ENCODE assay signal across 8 mouse cellular contexts in genomic region chr19:21036507-21037425, GRCm38 (mm10).
DNase-seq lines count a peak whose midpoint lies in the region; ATAC-seq and TF ChIP-seq lines count a peak whose summit lies in the region.

No protein-coding gene starts in this region.

- peak overlapping the region; percentile 59 for H3K27ac ChIP-seq in embryonic facial prominence, embryonic 10.5 days (replicated peaks)
- peak overlapping the region; percentile 65 for H3K27ac ChIP-seq in heart, postnatal 0 days (ENCODE audit: low read depth)
- H3K27ac ChIP-seq in macrophage: peak overlapping the region; percentile 83

- no peak overlapping the region for H3K9ac ChIP-seq in heart, postnatal 0 days (replicated peaks; ENCODE audit: low read depth, low read length)

- H3K4me2 ChIP-seq in heart, postnatal 0 days (ENCODE audit: low read depth, low read length): peak overlapping the region; percentile 41

- peaks cover 14% of the 10 kb centered on the region for H3K4me1 ChIP-seq in embryonic facial prominence, embryonic 10.5 days
- H3K4me1 ChIP-seq in heart, postnatal 0 days (ENCODE audit: control insufficient read depth, insufficient read depth): 0 out of 2 replicates have a peak, but pooled peaks cover 5% of the 10 kb centered on the region

- WGBS in embryonic facial prominence, embryonic 10.5 days: 70% methylated on average over 14 of the region's 14 CpGs
- WGBS in heart, postnatal 0 days: 43% methylated on average over 14 of the region's 14 CpGs
- 2% methylated on average over 14 of the region's 14 CpGs for WGBS in macrophage (ENCODE audit: missing documents)

- ATAC-seq in heart, postnatal 0 days (ENCODE audit: insufficient read depth, low read depth): peak; percentile 49

- H3K36me3 ChIP-seq in embryonic facial prominence, embryonic 10.5 days (replicated peaks): no peaks in the 10 kb centered on the region
- H3K36me3 ChIP-seq in heart, postnatal 0 days (replicated peaks; ENCODE audit: control insufficient read depth, insufficient read depth, low read length): no peaks in the 10 kb centered on the region
- no peaks in the 10 kb centered on the region for H3K36me3 ChIP-seq in macrophage (ENCODE audit: inconsistent target)

- DNase-seq in right cerebral cortex, postnatal 36 days (ENCODE audit: low spot score in 2 of 2): peak; percentile 8 to 27
- DNase-seq in right cerebral cortex, adult 2 months (ENCODE audit: low spot score in 2 of 2): no peak
- DNase-seq in embryonic facial prominence, embryonic 10.5 days (ENCODE audit: low spot score): peak; percentile 15
- DNase-seq in heart, postnatal 0 days (ENCODE audit: low spot score): peak; percentile 49
- DNase-seq in kidney, postnatal 10 days: peak; percentile 83
- peak; percentile 82 for DNase-seq in retina, postnatal 1 day
- no peak for DNase-seq in cerebellum, adult 9-10 months

- H3K9me3 ChIP-seq in embryonic facial prominence, embryonic 10.5 days: no peaks in the 10 kb centered on the region
- no peaks in the 10 kb centered on the region for H3K9me3 ChIP-seq in heart, postnatal 0 days (replicated peaks; ENCODE audit: control insufficient read depth, low read length)

- no peak overlapping the region for H3K4me3 ChIP-seq in embryonic facial prominence, embryonic 10.5 days
- peak overlapping the region; percentile 14; the same call in 1 of the 2 replicates for H3K4me3 ChIP-seq in heart, postnatal 0 days (ENCODE audit: low read depth, low read length)
- no peak overlapping the region for H3K4me3 ChIP-seq in macrophage (ENCODE audit: inconsistent target)

- no peak for TF ChIP-seq CTCF in heart, postnatal 0 days (IDR thresholded peaks at IDR 0.05; ENCODE audit: low read depth)

- H3K79me2 ChIP-seq in macrophage (ENCODE audit: inconsistent target): no peaks in the 10 kb centered on the region

- H3K27me3 ChIP-seq in embryonic facial prominence, embryonic 10.5 days (replicated peaks; ENCODE audit: low read depth, poor library complexity, severe bottlenecking): no peaks in the 10 kb centered on the region
- H3K27me3 ChIP-seq in heart, postnatal 0 days (ENCODE audit: control insufficient read depth, insufficient read depth, low read length): no peaks in the 10 kb centered on the region

- TF ChIP-seq EP300 in heart, postnatal 0 days (IDR thresholded peaks at IDR 0.05; ENCODE audit: low read depth): no peak

Comparison
In these comparisons a context has a peak if more than half of its experiments do, and no peak if none do; other contexts are left out.
1. DNase-seq: peak in right cerebral cortex, postnatal 36 days (2 of 2), embryonic facial prominence, embryonic 10.5 days (single experiment), heart, postnatal 0 days (single experiment), kidney, postnatal 10 days (single experiment) and retina, postnatal 1 day (single experiment); none in right cerebral cortex, adult 2 months (0 of 2) and cerebellum, adult 9-10 months (single experiment).
2. Peak in every context shown above with its lines, with median percentiles within 50 percentile points of each other: H3K27ac ChIP-seq.